Mouse (Mus musculus) v-Abl transformed pro-B cells (cell line): ENCODE measurements around the gene 1110057P08Rik.
"Not testable (repeated sequence)": the region's sequence is repeated elsewhere in the genome, so short reads cannot be mapped to it uniquely, and the experiment has no call there.

ENCODE experiments used
- in situ Hi-C, 2 experiments: fragments of 400-800 bp; cut with MboI; formaldehyde crosslinking; loops; one replicate each; pipeline ENCODE4 v1.15.1; 2025; ENCODE audit not compliant: unreplicated experiment in 2 of 2

Gene 1110057P08Rik

DNA sequence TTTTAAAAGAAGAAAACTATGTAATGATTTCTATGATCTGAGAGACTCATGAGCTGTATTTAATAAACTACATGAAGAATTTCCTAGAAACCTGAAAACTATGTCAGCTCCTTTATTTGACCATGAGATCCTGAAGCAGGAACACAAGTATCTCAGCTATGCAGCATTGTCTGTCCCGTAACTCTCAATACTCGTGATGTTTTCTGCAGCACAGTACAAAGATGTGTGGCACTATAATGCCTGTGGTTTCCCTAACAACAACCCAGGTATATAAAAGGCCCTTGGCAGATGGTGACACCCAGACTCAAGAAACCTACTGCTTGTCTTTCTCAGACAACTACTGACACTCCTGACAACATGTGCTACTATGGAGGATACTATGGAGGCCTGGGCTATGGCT is at the start of gene 1110057P08Rik:
Gene 1110057P08Rik, plus strand, starts transcription at position 301 of the 400 bp plus-strand sequence.
- in situ Hi-C loops: no loop called here

- in situ Hi-C loops: no loop called here
Observed at GRCm38 (mm10) chr16:89140551-89140950, 34.0 kb upstream of the 1110057P08Rik start, which contains the start of gene Gm6358. Gene Gm6358, plus strand, starts transcription at chr16:89140851.

- in situ Hi-C loops: no loop called here
Observed at GRCm38 (mm10) chr16:89150786-89151185, 23.7 kb upstream of the 1110057P08Rik start, which contains the start of gene Gm10061. Gene Gm10061, plus strand, starts transcription at chr16:89151086.

- in situ Hi-C loops: no loop called here
Observed at GRCm38 (mm10) chr16:89157652-89158051, 16.9 kb upstream of the 1110057P08Rik start, which contains the start of gene Gm9789. Gene Gm9789, plus strand, starts transcription at chr16:89157952.

DNA sequence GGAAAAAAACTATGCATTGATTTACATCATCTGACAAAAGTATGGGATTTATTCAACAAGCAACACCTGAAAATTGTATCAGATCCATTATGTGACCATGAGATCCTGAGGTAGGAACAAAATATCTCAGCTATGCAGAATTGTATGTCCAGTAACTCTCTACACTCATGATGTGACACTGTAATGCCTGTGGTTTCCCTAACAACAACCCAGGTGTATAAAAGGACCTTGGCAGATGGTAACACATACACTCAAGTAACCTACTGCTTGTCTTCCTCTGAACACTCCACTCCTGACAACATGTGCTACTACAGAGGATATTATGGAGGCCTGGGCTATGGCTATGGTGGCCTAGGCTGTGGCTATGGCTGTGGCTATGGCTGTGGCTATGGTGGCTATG is 5.3 kb upstream of the 1110057P08Rik start, which contains the start of gene Gm7735:
Gene Gm7735, plus strand, starts transcription at position 301 of the 400 bp plus-strand sequence.
- in situ Hi-C loops: not testable (repeated sequence)

DNA sequence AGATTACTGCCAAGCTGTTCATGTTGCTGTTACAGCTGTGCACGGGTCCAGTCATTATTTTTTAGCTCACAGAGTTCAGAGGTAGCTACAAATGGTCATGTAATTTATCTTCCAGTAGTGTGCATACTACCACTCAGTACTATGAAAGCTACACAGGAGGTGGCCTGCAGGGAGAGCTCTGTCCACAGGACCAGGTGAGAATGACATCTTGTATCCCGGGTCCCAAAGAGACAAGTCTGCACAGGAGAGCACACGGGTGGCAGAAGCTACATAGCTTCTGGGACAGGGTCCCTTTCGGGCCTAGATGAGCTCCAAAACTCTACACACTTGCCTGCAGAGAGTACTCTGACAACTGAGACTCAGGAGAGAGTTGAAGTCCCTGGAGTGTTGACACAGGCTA is 14.1 kb downstream of the 1110057P08Rik start:
- in situ Hi-C loops: no loop called here

GRCm38 (mm10) chr16:89205561-89205960 is 31.0 kb downstream of the 1110057P08Rik start, which contains the start of gene Krtap20-2:
Gene Krtap20-2, plus strand, starts transcription at chr16:89205861.
- in situ Hi-C loops: no loop called here
